Mouse (Mus musculus): ENCODE results near the gene Sf3b5.
A peak's percentile ranks its signal among the peaks of the same experiment; 100 is the strongest.
"Not testable (repeated sequence)": the region's sequence is repeated elsewhere in the genome, so short reads cannot be mapped to it uniquely, and the experiment has no call there.

Sf3b5 gene

DNA sequence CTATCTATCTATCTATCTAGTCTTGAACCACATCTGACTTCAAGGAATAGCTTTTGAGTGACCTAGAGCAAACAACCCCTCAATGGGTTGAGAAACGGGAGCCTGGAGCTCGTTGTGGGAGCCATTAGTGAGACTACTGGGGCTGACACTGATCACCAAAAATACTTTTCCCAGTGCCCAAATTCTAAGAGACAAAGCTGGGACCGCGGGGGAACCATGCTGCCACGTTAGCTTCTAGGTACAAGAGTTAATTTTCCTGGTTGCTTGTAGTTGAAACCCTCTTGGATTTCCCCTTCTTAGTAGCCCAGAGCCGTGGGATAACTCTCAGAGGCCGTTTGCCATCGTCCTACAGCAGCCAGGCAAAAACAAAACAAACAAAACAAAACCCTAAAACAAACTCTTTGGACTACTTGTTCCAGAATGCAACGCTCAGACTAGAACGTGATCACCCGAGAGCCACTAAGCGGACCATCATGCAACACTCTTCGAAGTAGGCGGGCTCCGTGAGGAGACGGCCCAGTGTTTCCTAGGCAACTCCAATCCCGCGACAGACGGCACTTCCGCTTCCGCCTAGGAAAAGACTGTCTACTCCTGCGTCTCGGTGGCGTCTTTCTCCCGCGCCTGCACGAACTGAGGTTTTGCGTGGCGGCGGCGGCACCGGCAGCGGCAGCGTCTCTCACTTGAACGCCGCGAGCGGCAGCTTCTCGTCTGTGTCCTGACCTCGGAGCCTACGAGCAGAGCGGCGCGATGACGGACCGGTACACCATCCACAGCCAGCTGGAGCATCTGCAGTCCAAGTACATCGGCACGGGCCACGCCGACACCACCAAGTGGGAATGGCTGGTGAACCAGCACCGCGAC is 3.0 kb downstream of the Sf3b5 start:
- DNase-seq (ENCODE audit: low read depth): peak; percentile 98

DNA sequence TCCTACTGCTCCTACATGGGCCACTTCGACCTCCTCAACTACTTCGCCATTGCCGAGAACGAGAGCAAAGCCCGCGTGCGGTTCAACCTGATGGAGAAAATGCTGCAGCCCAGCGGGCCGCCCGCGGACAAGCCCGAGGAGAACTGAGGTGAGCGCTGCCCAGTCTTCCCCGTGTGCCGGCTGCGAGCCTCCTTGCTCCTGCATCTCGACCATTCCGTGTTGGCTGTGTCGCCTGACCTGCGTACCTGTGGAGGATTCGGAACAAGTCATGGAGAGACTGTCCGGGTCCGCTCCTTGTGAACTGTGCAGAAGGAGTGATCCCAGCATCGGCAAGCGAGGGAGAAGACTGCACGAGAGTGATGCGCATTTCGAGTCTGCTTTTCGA is 3.6 kb downstream of the Sf3b5 start:
- DNase-seq (ENCODE audit: low read depth): no peak

- DNase-seq (ENCODE audit: low read depth): no peak
Observed at GRCm38 (mm10) chr10:13014026-13014425, 8.9 kb downstream of the Sf3b5 start.

DNA sequence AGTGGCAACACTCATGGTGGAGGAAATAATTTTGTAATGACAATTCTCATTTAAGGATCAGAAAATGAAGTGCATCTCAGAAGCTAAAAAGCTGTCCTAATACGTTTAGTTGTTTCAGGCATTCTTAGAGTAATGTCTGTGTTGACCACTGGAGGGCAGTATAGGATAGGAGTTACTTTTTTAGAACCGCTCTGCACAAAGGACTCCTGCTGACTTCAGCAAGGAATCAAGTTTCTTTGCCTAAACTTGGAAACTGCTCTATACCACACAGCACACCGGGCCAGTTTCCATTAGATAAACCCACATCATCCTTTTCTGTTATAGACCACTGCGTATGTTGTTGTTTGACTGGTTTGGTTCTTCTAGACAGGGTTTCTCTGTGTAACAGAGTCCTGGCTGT is 11.4 kb downstream of the Sf3b5 start:
- DNase-seq (ENCODE audit: low read depth): peak; percentile 87

- peak; percentile 44 for DNase-seq (ENCODE audit: low read depth)
Observed at GRCm38 (mm10) chr10:13018510-13018909, 13.4 kb downstream of the Sf3b5 start.

- DNase-seq (ENCODE audit: low read depth): no peak
Observed at GRCm38 (mm10) chr10:13019026-13019425, 13.9 kb downstream of the Sf3b5 start.

DNA sequence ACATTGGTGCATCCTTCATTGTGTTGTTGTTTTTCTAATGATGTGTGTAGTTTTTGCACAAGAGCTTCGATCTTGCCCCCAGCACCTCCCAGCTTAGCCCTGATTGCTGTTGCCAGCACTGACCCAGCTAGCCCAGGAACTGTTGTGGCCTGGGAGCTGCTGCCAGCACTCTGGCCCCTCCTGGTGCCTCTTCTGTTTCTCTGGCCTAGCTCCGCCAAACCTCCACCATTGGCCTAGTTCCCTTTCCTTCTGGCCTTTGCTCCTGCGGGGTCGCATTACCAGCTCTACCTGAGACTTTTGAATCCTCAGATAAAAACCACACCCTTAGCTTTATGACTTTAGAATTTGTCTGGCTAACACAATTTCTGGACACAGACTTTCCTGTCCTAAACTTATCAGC is 17.0 kb downstream of the Sf3b5 start:
- no peak for DNase-seq (ENCODE audit: low read depth)

DNA sequence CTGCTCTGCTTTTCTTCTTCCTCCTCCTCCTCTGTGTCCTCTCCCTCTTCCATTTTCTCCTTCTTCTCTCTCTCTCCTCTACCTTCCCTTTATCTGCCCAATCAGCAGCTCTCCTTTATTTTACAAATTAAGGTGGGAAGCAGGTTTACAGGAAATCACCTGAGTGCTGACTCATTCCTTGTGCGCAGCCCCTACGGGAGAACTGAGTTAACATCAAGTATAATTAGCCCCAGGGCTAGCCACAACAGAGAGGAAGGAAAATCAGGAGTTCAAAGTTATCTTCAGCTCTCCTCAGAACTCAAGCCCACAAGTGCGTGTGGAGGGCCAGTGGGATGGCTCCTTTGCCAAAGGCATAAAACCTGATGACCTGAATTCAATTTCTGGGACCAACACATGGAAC is 18.8 kb downstream of the Sf3b5 start:
- not testable (repeated sequence) for DNase-seq (ENCODE audit: low read depth)

DNA sequence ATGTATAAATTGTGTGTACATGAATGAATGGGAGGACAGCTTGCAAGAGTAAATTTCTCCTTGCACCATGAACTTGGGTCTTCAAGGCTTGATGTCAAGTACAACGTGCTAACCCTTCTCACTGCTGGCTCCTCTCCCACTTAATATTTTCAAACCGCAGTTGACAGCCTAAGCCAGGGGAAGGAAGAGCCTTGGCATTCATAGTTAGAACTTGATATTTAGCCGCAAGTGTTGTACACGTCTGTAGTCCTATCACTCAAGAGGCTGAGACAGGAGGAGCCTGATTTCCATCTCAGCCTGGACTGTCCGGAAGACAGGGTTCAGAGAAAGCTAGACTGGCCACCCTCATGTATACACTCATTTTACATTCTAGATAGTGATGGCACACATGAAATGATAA is 22.6 kb downstream of the Sf3b5 start:
- no peak for DNase-seq (ENCODE audit: low read depth)

- DNase-seq (ENCODE audit: low read depth): peak; percentile 75
Observed at GRCm38 (mm10) chr10:13028215-13028614, 23.1 kb downstream of the Sf3b5 start.

DNA sequence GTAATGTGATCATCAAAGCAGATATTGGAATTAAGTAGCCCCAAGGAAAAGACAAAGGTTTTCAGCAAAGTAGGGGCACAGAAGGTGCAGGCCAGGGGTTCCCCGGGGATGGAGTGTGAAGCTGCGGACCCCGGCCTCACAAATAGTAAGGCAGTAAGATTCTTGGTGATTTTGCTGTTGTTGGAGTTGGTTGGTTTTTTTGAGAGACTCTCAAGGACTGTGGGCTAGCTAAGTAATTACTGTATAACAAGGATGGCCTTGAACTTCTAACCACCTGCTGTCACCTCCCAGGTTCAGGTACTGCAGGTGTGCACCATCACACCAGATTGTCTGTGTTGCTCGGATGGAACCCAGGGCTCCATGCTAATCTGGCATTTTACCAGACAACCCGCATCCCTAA is 24.3 kb downstream of the Sf3b5 start:
- no peak for DNase-seq (ENCODE audit: low read depth)

DNA sequence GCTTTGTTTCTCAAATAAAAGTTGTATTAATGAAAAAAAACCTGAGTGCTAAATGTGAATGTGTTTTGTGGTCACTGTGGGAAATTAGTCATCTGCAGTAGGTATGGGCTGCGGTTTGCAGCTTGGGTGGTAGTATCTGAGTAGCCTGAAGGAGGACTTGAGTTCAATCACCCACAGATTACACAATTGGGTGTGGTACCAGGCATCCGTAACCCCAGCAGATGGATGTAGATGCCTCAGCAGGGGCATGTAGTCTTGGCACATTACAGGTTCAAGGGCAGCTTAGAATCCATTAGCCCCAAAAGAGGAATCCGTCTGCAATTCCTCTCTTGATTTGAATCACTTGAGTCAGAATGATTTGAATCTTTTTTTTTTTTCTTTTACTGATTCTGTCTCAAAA is 30.1 kb downstream of the Sf3b5 start:
- DNase-seq (ENCODE audit: low read depth): peak; percentile 94

GRCm38 (mm10) chr10:13039637-13040174 is 34.6 kb downstream of the Sf3b5 start:
- DNase-seq (ENCODE audit: low read depth): no peak

DNA sequence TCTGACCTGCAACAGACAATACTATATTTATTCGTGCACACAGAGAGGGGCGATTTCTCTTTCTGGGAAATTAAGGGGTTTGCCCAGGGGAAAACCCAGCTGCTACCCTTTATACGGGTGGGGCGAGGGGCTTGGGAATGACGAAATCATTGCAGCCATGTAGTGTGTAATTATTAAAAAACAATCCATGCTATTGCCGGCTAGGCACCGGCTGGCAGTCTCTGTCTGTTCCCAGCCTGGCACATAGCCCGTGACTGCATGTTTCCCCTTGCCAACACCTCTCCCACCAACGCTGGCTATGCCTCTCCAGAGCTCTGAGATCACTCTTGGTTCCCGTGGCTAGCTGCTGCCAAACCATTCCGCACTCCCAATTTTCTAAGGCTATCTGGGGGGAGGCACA is 39.5 kb downstream of the Sf3b5 start:
- DNase-seq (ENCODE audit: low read depth): no peak

- DNase-seq (ENCODE audit: low read depth): no peak
Observed at GRCm38 (mm10) chr10:13047816-13048215, 42.7 kb downstream of the Sf3b5 start.

DNA sequence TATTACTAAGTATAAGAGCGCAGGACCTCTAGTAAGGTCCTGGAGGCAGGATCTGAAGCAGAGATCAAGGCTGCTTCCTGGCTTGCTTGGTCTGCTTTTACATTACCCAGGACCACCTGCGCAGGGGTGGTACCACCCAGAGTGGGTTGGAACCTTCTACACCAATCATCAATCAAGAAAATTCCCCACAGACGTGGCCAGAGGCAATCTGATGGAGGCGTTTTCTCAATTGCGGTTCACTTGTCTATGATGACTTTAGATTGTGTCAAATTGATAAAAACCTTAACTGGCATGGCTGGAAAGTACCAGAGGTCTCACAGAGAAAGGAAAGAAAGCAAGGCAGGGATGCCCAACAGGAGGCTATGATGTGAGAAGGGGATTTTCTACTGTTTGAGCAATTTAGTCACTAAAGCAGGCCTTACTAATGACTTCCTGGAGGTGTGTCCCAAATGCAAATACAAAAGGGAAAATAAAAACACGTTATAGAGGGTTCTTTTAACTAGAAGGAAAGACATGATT is 51.8 kb downstream of the Sf3b5 start:
- no peak for DNase-seq (ENCODE audit: low read depth)

All from 416B (cell line).